In the genomic region with DNA sequence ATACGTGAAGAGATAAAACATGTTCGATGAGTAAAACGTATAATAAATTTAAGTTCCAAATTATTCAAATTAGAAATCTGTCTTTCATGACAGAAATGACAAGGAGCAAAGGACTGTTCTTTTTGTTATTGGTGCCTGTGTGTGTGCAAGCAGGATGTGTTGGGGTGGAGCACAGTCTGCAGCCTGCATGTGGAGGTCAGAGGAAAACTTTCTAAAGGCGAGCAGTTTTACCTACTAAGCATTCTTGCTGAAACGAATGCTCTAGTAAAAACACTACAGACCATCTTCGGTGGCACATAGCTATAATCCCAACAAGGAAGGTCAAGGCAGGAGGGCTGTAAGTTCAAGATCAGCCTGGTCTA, we compare ENCODE assay signal across 14 mouse cellular contexts.
DNase-seq lines count a peak whose midpoint lies in the region; ATAC-seq and TF ChIP-seq lines count a peak whose summit lies in the region.
"Had no signal": no experiment of that assay in that cellular context is flagged by ENCODE, and none has a peak within 500 bp of the region (broad histone marks: within the 10 kb centered on the region; RNA-seq: fewer than 3 reads in every experiment).

No protein-coding gene starts in this region.

- no peak overlapping the region; the same call in 1 of the 2 replicates for H3K9ac ChIP-seq in heart, embryonic 14.5 days (ENCODE audit: low read length)
- H3K9ac ChIP-seq in kidney, postnatal 0 days (ENCODE audit: low read depth, low read length): no peak overlapping the region
- no peak overlapping the region for H3K9ac ChIP-seq in embryonic facial prominence, embryonic 12.5 days
- H3K9ac ChIP-seq: forebrain, embryonic 13.5 days; limb, embryonic 15.5 days had no signal

- no peak overlapping the region for H3K4me3 ChIP-seq in heart, embryonic 14.5 days (ENCODE audit: control insufficient read depth in 1 of 2, insufficient read depth in 1 of 2, low read depth in 1 of 2, low read length in 2 of 2)
- H3K4me3 ChIP-seq in kidney, postnatal 0 days (replicated peaks; ENCODE audit: low read depth, low read length): no peak overlapping the region
- no peak overlapping the region for H3K4me3 ChIP-seq in brown adipose tissue, adult 24 weeks (ENCODE audit: insufficient read depth, low read depth, low read length)
- H3K4me3 ChIP-seq in embryonic facial prominence, embryonic 12.5 days: no peak overlapping the region
- H3K4me3 ChIP-seq: forebrain, embryonic 13.5 days; limb, embryonic 15.5 days had no signal

- H3K36me3 ChIP-seq in heart, embryonic 14.5 days (ENCODE audit: control insufficient read depth, insufficient read depth, low read length): 0 out of 2 replicates have a peak, but pooled peaks cover 7% of the 10 kb centered on the region
- no peaks in the 10 kb centered on the region for H3K36me3 ChIP-seq in kidney, postnatal 0 days (ENCODE audit: insufficient read depth, low read length)
- H3K36me3 ChIP-seq in embryonic facial prominence, embryonic 12.5 days: no peaks in the 10 kb centered on the region
- H3K36me3 ChIP-seq: G1E; limb, embryonic 15.5 days had no signal

- no peak for ATAC-seq in heart, embryonic 14.5 days (ENCODE audit: insufficient number of reproducible peaks, insufficient read depth, low FRiP score, low read depth)
- no peak for ATAC-seq in kidney, postnatal 0 days (replicated peaks; ENCODE audit: low FRiP score, low read depth)
- no peak for ATAC-seq in embryonic facial prominence, embryonic 12.5 days (ENCODE audit: insufficient number of reproducible peaks, insufficient read depth, low FRiP score, low TSS enrichment)
- ATAC-seq: forebrain, embryonic 13.5 days had no signal

- TF ChIP-seq CTCF in kidney, postnatal 0 days (IDR thresholded peaks at IDR 0.05; ENCODE audit: low read depth): no peak

- H3K27ac ChIP-seq in heart, embryonic 14.5 days (replicated peaks in 1 of 2; ENCODE audit: control insufficient read depth in 1 of 2, insufficient read depth in 1 of 2, low read depth in 2 of 2, low read length in 2 of 2): peak overlapping the region; percentile 86 to 90
- peak overlapping the region; percentile 78; the same call in 1 of the 2 replicates for H3K27ac ChIP-seq in kidney, postnatal 0 days
- peak overlapping the region; percentile 26; the same call in 1 of the 2 replicates for H3K27ac ChIP-seq in brown adipose tissue, adult 24 weeks (replicated peaks; ENCODE audit: low read depth, low read length)
- H3K27ac ChIP-seq in embryonic facial prominence, embryonic 12.5 days: peak overlapping the region; percentile 50
- H3K27ac ChIP-seq: forebrain, embryonic 13.5 days; limb, embryonic 15.5 days had no signal

- no peak for DNase-seq in heart, adult 18-20 months
- peak; percentile 63 for DNase-seq in kidney, postnatal 0 days (ENCODE audit: low spot score)
- DNase-seq in kidney, adult 8-10 months: no peak
- no peak for DNase-seq in layer of hippocampus, adult 9-11 months
- DNase-seq: cerebellum, adult 11-12 months; cerebellum, postnatal 36 days; right cerebral cortex, postnatal 14 days; thymus, postnatal 25 days had no signal

- H3K4me2 ChIP-seq in heart, embryonic 14.5 days (ENCODE audit: low read length): peak overlapping the region; percentile 13; the same call in 1 of the 2 replicates
- H3K4me2 ChIP-seq in kidney, postnatal 0 days (ENCODE audit: low read length): no peak overlapping the region
- H3K4me2 ChIP-seq in embryonic facial prominence, embryonic 12.5 days (replicated peaks): no peak overlapping the region
- H3K4me2 ChIP-seq: forebrain, embryonic 13.5 days; limb, embryonic 15.5 days had no signal

- H3K4me1 ChIP-seq in heart, embryonic 14.5 days (ENCODE audit: control insufficient read depth in 2 of 2, insufficient read depth in 2 of 2, low read length in 2 of 2): peaks cover 11 to 62% of the 10 kb centered on the region in 2 experiments
- H3K4me1 ChIP-seq in kidney, postnatal 0 days (replicated peaks; ENCODE audit: insufficient read depth, low read length): peaks cover 33% of the 10 kb centered on the region
- no peaks in the 10 kb centered on the region; the same call in none of the 2 replicates for H3K4me1 ChIP-seq in brown adipose tissue, adult 24 weeks (ENCODE audit: control insufficient read depth, insufficient read depth, insufficient read length, low read length)
- H3K4me1 ChIP-seq in embryonic facial prominence, embryonic 12.5 days: peaks cover 48% of the 10 kb centered on the region

- H3K27me3 ChIP-seq in heart, embryonic 14.5 days (ENCODE audit: control insufficient read depth, insufficient read depth, low read length): no peaks in the 10 kb centered on the region
- no peaks in the 10 kb centered on the region for H3K27me3 ChIP-seq in kidney, postnatal 0 days (ENCODE audit: insufficient read depth, low read length)
- H3K27me3 ChIP-seq in embryonic facial prominence, embryonic 12.5 days: no peaks in the 10 kb centered on the region
- H3K27me3 ChIP-seq: forebrain, embryonic 13.5 days; limb, embryonic 15.5 days had no signal

- 41% methylated on average over 6 of the region's 6 CpGs for WGBS in heart, embryonic 14.5 days
- WGBS in kidney, postnatal 0 days: 18% methylated on average over 6 of the region's 6 CpGs
- 49% methylated on average over 6 of the region's 6 CpGs for WGBS in embryonic facial prominence, embryonic 12.5 days

- peaks cover 5% of the 10 kb centered on the region; the same call in 1 of the 2 replicates for H3K9me3 ChIP-seq in heart, embryonic 14.5 days (ENCODE audit: control insufficient read depth, low read length)
- no peaks in the 10 kb centered on the region for H3K9me3 ChIP-seq in kidney, postnatal 0 days (replicated peaks; ENCODE audit: low read length)
- H3K9me3 ChIP-seq in embryonic facial prominence, embryonic 12.5 days: no peaks in the 10 kb centered on the region
- H3K9me3 ChIP-seq: forebrain, embryonic 13.5 days; limb, embryonic 15.5 days had no signal

Comparison
In these comparisons a context has a peak if more than half of its experiments do, and no peak if none do; other contexts are left out.
1. H3K27ac ChIP-seq: peak in every context shown above with its lines; median percentile 88 in heart, embryonic 14.5 days; 78 in kidney, postnatal 0 days; 50 in embryonic facial prominence, embryonic 12.5 days; 26 in brown adipose tissue, adult 24 weeks.